Mouse (Mus musculus): ENCODE measurements around the gene Ttf2. TPM values are rescaled to one million over a fixed set of nuclear protein-coding genes. Genes with fewer than 3 reads are reported as not detected.
A peak's percentile ranks its signal among the peaks of the same experiment; 100 is the strongest.

Gene Ttf2
- polyA plus RNA-seq, 1 experiment from 2014 or later, result 8.2 TPM

DNA sequence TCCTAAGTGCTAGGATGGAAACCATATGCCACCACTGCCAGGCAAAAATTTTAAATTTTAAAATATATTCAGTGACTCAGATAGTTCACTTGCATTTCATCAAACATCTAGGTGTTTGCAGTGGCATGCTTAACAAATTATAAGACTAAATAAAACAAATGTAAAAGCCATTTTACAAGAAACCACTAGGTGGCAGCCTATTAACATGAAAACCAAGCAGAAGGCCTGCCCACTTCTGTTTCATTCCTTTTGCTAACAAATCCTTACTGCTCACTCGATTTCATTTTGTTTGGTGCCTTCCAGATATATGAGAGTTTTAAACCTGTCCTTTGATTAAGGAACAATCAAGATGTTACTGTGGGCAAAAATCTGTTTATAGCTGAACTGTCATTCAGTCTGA, 4.4 kb upstream of the Ttf2 start:
- Histone ChIP-seq H3K4me2 (no peak overlapping the region), H3K4me3 (no peak overlapping the region), H3K27me3 (no peaks in the 10 kb centered on the region), H3K36me3 (no peaks in the 10 kb centered on the region), H3K9ac (no peak overlapping the region), H3K4me1 (replicated peaks) (peaks cover 6% of the 10 kb centered on the region), H3K27ac (no peak overlapping the region), H3K9me3 (replicated peaks) (no peaks in the 10 kb centered on the region)
- no peak for ATAC-seq (replicated peaks; ENCODE audit: insufficient number of reproducible peaks, insufficient read depth, low FRiP score, low read depth)
- 6% methylated on average over 1 of the region's 1 CpGs for WGBS

DNA sequence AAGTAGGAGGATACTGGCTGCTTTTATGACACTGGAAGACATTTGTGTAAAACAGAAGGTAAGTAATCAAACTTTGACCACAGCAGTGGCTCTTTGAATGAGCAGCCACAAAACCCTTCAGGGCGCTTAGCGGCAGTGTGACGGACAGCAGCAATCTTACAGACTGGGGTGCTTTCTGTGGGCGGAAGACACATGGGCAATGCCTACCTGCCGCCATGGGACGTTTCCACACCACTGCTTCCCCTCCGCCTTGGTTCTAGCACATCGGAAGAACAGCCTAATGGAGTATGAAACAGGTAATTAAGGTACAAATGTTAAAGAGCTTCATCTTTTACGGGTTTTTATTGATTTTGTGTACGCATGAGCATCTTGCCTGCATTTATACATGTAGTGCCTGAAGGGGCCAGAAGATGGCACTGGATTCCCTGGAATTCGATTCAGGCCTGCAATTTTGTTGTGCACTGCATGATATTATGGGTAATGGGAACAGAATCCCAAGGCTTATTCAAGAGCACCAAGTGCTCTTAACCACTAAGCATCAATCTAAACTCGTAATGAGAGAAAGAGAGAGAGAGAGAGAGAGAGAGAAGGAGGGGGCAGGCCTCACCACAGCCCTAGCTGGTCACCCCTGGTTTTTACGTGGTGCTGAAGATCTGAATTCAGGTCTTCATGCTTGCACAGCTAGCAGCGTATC, 5.5 kb downstream of the Ttf2 start:
- Histone ChIP-seq H3K4me3 (no peak overlapping the region), H3K9me3 (replicated peaks) (no peaks in the 10 kb centered on the region), H3K27me3 (no peaks in the 10 kb centered on the region), H3K4me1 (replicated peaks) (peaks cover 25% of the 10 kb centered on the region), H3K4me2 (no peak overlapping the region), H3K9ac (no peak overlapping the region), H3K36me3 (peaks cover 24% of the 10 kb centered on the region), H3K27ac (no peak overlapping the region)
- WGBS, result 81% methylated on average over 14 of the region's 14 CpGs
- ATAC-seq (replicated peaks; ENCODE audit: insufficient number of reproducible peaks, insufficient read depth, low FRiP score, low read depth), result no peak

DNA sequence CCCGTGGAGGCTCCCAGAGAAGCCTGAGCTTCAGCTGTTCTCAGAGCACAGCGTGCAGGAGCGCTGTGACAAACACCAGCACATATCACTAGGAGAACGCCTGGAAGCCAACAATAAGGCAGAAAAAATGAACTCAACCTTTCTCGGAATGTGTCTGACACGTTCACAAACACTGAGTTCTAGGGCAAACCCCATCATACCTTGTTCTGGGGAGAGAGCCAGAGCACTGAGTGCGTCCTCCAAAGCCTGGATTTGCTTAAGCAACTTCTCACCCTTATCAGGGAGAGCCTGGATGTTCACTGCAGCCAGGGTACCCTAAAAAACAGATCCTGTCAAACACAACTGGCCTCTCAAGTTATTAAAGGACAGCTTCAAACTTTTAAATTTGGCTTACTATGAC, 8.0 kb downstream of the Ttf2 start:
- no peak overlapping the region for H3K9ac ChIP-seq
- H3K4me2 ChIP-seq, result 0 out of 2 replicates have a peak overlapping the region, but pooled peaks have one; percentile 7
- H3K9me3 ChIP-seq (replicated peaks), result no peaks in the 10 kb centered on the region
- no peak overlapping the region for H3K4me3 ChIP-seq
- 47% methylated on average over 7 of the region's 7 CpGs for WGBS
- H3K36me3 ChIP-seq, result peaks cover 38% of the 10 kb centered on the region
- peaks cover 21% of the 10 kb centered on the region for H3K4me1 ChIP-seq (replicated peaks)
- H3K27ac ChIP-seq, result peak overlapping the region; percentile 80
- H3K27me3 ChIP-seq, result no peaks in the 10 kb centered on the region
- no peak for ATAC-seq (replicated peaks; ENCODE audit: insufficient number of reproducible peaks, insufficient read depth, low FRiP score, low read depth)

DNA sequence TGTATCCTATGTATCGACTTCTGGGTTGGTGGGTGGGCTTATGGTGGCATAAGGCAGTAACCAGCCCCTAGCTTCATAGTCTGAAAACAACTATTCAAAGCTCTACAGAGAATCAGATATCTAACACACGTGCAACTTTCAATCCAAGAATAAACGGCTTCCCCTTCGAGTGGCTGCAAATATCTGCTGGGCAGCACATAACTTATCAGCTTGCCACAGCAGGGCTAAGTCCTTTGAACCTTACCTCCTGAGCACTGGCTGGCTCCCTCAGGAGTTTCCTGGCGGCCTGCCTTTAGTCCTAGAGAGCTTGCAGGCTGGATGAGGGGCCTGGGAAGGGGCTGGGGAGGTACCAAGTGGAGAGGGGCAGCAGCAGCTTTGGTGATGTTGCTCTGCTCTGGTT, 8.5 kb downstream of the Ttf2 start:
- H3K4me2 ChIP-seq, result 0 out of 2 replicates have a peak overlapping the region, but pooled peaks have one; percentile 7
- ATAC-seq (replicated peaks; ENCODE audit: insufficient number of reproducible peaks, insufficient read depth, low FRiP score, low read depth), result no peak; the same call in 1 of the 2 replicates
- H3K4me1 ChIP-seq (replicated peaks), result peaks cover 21% of the 10 kb centered on the region
- H3K9me3 ChIP-seq (replicated peaks), result no peaks in the 10 kb centered on the region
- H3K27me3 ChIP-seq, result no peaks in the 10 kb centered on the region
- H3K27ac ChIP-seq, result peak overlapping the region; percentile 80
- WGBS, result 44% methylated on average over 5 of the region's 5 CpGs
- H3K36me3 ChIP-seq, result peaks cover 38% of the 10 kb centered on the region
- no peak overlapping the region for H3K4me3 ChIP-seq
- no peak overlapping the region for H3K9ac ChIP-seq

DNA sequence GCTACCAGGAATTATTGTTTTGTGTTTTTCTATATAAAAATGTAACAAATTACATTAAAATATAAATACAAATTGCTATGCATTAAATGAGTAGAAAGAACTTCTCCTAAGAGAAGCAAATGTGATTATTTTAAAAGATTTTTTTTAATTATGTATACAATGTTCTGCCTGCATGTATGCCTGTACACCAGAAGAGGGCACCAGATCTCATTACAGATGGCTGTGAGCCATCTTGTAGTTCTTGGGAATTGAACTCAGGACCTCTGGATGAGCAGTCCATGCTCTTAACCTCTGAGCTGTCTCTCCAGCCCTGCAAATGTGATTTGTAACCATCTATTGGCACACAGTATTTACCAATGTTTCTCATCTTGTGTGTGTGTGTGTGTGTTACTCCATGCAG, 14.8 kb downstream of the Ttf2 start:
- H3K9me3 ChIP-seq (replicated peaks), result no peaks in the 10 kb centered on the region
- peaks cover 67% of the 10 kb centered on the region for H3K36me3 ChIP-seq
- no peaks in the 10 kb centered on the region for H3K27me3 ChIP-seq
- H3K27ac ChIP-seq, result no peak overlapping the region
- no peaks in the 10 kb centered on the region for H3K4me1 ChIP-seq (replicated peaks)
- no peak overlapping the region for H3K4me3 ChIP-seq
- ATAC-seq (replicated peaks; ENCODE audit: insufficient number of reproducible peaks, insufficient read depth, low FRiP score, low read depth), result no peak
- H3K9ac ChIP-seq, result no peak overlapping the region
- H3K4me2 ChIP-seq, result no peak overlapping the region

DNA sequence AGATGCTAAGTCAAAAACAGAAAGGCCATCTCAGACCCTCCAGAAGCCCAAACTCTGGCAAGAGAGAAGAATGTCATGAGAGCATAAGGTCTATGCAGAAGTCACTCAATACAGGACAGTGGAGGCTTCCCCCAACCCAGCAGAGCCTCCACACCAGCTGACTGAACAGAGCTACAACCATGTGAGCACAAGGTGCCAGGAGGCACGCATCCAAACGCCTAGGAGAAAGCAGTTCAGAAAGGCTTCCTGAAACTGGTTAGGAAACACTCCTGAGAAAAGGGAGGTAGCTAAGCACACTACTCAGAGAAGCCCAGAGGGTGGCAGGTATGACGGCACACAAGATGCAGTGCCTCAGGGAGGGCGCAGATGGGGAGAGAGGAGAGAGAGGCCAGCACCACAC, 17.9 kb downstream of the Ttf2 start:
- H3K36me3 ChIP-seq, result peaks cover 72% of the 10 kb centered on the region
- WGBS, result 89% methylated on average over 4 of the region's 4 CpGs
- no peak overlapping the region for H3K27ac ChIP-seq
- no peaks in the 10 kb centered on the region for H3K27me3 ChIP-seq
- no peak overlapping the region for H3K4me2 ChIP-seq
- no peak for ATAC-seq (replicated peaks; ENCODE audit: insufficient number of reproducible peaks, insufficient read depth, low FRiP score, low read depth)
- H3K4me1 ChIP-seq (replicated peaks), result no peaks in the 10 kb centered on the region
- H3K9ac ChIP-seq, result no peak overlapping the region
- no peaks in the 10 kb centered on the region for H3K9me3 ChIP-seq (replicated peaks)
- no peak overlapping the region for H3K4me3 ChIP-seq

DNA sequence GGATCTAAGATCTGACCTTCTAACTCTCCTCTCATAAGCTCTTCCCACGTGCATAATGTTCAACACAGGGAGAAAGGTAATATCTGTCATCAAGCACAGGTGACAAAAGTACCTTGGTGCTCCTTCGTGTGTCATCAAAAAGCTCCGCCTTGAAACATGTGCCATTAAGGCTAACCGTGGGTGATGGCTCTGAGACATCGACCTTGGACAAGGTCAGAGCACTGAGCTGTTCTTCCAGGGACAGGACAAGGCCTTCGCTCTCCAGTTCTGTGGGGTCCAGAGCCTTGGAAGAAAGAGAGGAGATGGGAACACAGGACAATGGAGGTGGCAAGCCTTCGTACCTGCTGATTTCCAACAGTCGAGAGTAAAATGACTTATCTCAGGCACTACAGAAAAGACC, 22.2 kb downstream of the Ttf2 start:
- Histone ChIP-seq H3K27me3 (no peaks in the 10 kb centered on the region), H3K4me1 (replicated peaks) (no peaks in the 10 kb centered on the region), H3K36me3 (peaks cover 72% of the 10 kb centered on the region), H3K9me3 (replicated peaks) (no peaks in the 10 kb centered on the region), H3K9ac (no peak overlapping the region), H3K4me2 (no peak overlapping the region), H3K27ac (no peak overlapping the region), H3K4me3 (no peak overlapping the region)
- 77% methylated on average over 8 of the region's 8 CpGs for WGBS
- ATAC-seq (replicated peaks; ENCODE audit: insufficient number of reproducible peaks, insufficient read depth, low FRiP score, low read depth), result no peak

DNA sequence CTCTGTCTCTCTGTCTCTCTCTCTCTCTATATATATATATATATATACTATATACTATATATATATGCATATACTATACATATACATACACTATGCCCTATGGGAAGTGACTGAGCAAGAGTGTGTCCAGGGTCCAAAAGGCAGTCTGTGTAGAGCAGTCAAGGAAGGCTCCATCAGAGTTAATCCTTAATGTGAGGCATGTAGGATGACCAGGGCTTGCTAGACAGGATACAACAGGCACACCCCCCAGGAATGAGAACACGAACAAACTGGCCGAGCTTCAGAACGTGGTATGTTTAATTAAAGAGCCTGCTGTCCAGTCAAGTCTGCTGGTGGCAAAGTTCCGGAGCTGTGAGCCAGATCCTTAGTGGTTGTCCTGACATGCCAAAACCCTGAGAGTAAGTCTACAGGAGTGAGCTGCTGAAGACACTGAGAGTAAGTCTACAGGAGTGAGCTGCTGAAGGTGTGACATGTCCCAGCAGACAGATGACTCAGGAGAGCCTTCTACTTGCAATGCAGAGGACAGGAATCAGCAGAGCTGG, 28.9 kb downstream of the Ttf2 start:
- no peak for ATAC-seq (replicated peaks; ENCODE audit: insufficient number of reproducible peaks, insufficient read depth, low FRiP score, low read depth)
- no peak overlapping the region for H3K27ac ChIP-seq
- WGBS, result 87% methylated on average over 4 of the region's 4 CpGs
- H3K4me1 ChIP-seq (replicated peaks), result no peaks in the 10 kb centered on the region
- H3K4me3 ChIP-seq, result no peak overlapping the region
- H3K36me3 ChIP-seq, result peaks cover 65% of the 10 kb centered on the region
- no peak overlapping the region for H3K4me2 ChIP-seq
- H3K27me3 ChIP-seq, result no peaks in the 10 kb centered on the region
- H3K9me3 ChIP-seq (replicated peaks), result no peaks in the 10 kb centered on the region
- H3K9ac ChIP-seq, result no peak overlapping the region

DNA sequence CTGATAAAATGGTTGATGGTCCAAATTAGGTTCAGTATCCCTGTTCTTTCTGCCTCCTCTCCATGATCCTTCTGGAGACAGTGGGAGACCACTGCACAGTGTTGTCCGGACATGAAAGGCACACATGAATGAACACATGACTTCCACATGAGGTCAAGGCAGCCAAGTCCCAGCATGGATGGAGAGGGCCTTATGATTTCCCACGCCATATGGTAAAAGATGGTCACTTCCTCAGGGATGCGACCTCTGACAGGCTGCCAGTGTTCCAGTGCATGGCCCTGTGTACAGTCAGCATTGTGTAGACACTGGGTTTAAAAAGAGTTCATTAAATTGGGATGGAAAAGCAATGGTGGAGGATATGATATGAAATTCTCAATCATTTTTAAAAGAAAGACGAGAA, 31.3 kb downstream of the Ttf2 start:
- no peak for ATAC-seq (replicated peaks; ENCODE audit: insufficient number of reproducible peaks, insufficient read depth, low FRiP score, low read depth)
- WGBS, result 90% methylated on average over 4 of the region's 4 CpGs
- no peak overlapping the region for H3K4me3 ChIP-seq

DNA sequence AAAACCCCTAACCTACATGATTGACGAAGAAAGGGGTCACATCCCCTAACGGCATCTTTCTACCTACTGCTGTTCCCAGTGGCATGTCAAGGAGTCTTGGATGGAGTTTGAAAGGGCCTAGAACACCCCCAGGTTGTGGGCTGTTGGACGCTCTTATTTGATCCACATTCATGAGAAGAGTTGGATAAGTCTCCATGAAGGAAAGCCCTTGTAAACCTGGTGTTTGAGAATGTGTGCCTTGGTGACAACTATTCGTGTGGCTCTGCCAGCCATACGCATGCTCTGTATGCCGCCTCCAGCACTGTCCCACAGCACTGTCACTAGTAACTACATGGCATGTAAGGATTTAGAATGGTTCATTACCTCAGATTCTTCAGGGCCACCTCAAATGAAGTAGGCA, 33.3 kb downstream of the Ttf2 start:
- Histone ChIP-seq H3K9ac (no peak overlapping the region), H3K36me3 (peaks cover 53% of the 10 kb centered on the region), H3K4me2 (no peak overlapping the region), H3K27me3 (no peaks in the 10 kb centered on the region), H3K27ac (no peak overlapping the region), H3K9me3 (replicated peaks) (no peaks in the 10 kb centered on the region), H3K4me3 (no peak overlapping the region), H3K4me1 (replicated peaks) (no peaks in the 10 kb centered on the region)
- no peak for ATAC-seq (replicated peaks; ENCODE audit: insufficient number of reproducible peaks, insufficient read depth, low FRiP score, low read depth)
- WGBS, result 95% methylated on average over 6 of the region's 6 CpGs

More for the DNA sequence above, 31.3 kb downstream of the Ttf2 start:
- no peaks in the 10 kb centered on the region for H3K27me3 ChIP-seq
- no peaks in the 10 kb centered on the region for H3K4me1 ChIP-seq (replicated peaks)
- no peak overlapping the region for H3K27ac ChIP-seq
- H3K4me2 ChIP-seq, result no peak overlapping the region
- peaks cover 51% of the 10 kb centered on the region for H3K36me3 ChIP-seq
- no peak overlapping the region for H3K9ac ChIP-seq
- no peaks in the 10 kb centered on the region for H3K9me3 ChIP-seq (replicated peaks)

DNA sequence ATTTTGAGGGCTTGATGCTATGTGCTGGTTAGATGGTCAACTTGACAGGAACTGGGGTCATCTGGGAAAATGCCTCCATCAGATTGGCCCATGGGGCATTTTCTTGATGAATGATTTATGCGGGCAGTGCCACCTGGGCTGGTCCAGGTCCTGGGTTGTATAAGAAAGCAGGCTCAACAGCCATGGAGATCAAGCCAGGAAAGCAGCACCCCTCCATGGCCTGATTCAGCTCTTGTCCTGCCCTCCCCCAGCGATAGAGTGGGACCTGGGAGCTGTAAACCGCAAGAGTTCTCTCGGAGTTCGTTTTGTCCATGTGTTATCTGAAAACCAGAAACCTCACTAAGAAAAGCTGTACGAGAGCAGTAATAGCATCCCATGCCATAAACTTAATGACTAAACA, 33.9 kb downstream of the Ttf2 start:
- Histone ChIP-seq H3K4me1 (replicated peaks) (no peaks in the 10 kb centered on the region), H3K27me3 (no peaks in the 10 kb centered on the region), H3K9ac (no peak overlapping the region), H3K36me3 (peaks cover 52% of the 10 kb centered on the region), H3K4me2 (no peak overlapping the region), H3K27ac (no peak overlapping the region), H3K9me3 (replicated peaks) (no peaks in the 10 kb centered on the region), H3K4me3 (no peak overlapping the region)
- no peak for ATAC-seq (replicated peaks; ENCODE audit: insufficient number of reproducible peaks, insufficient read depth, low FRiP score, low read depth)
- WGBS, result 87% methylated on average over 6 of the region's 6 CpGs

Data from heart, embryonic 15.5 days (tissue).